Mouse (Mus musculus): Measurements from ENCODE around the gene Nmi. TPM values are rescaled to one million over a fixed set of nuclear protein-coding genes. Genes with fewer than 3 reads are reported as not detected.

Nmi gene
- polyA plus RNA-seq, 1 experiment from 2014 or later = 7.8 TPM

DNA sequence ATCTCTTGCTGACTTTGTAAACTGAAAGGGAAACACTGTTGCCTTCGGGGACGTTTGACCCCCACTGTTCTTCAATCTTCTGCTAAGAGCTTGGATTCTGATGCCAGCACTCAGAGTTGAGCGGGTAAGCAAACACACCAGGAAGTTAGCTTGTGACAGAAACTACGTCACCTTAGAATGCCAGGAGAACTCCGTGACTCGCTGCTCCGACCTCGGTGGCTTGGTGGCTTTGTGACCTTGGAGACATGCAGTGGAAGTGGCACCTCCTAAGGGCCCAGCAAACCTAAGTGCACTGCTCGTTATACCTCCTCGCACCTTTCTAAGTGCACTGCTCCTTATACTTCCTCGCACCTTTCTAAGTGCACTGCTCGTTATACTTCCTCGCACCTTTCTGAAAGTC, 9.0 kb upstream of the Nmi start:
- no peaks in the 10 kb centered on the region for H3K36me3 ChIP-seq
- 0 out of 2 replicates have a peak, but pooled peaks cover 6% of the 10 kb centered on the region for H3K9me3 ChIP-seq (replicated peaks)
- 74% methylated on average over 13 of the region's 13 CpGs for WGBS
- no peak for ATAC-seq (ENCODE audit: low FRiP score)
- H3K27me3 ChIP-seq = no peaks in the 10 kb centered on the region
- 0 out of 2 replicates have a peak, but pooled peaks cover 2% of the 10 kb centered on the region for H3K4me1 ChIP-seq
- no peak overlapping the region for H3K27ac ChIP-seq
- H3K9ac ChIP-seq = no peak overlapping the region
- no peak overlapping the region for H3K4me2 ChIP-seq (replicated peaks)
- H3K4me3 ChIP-seq = no peak overlapping the region

DNA sequence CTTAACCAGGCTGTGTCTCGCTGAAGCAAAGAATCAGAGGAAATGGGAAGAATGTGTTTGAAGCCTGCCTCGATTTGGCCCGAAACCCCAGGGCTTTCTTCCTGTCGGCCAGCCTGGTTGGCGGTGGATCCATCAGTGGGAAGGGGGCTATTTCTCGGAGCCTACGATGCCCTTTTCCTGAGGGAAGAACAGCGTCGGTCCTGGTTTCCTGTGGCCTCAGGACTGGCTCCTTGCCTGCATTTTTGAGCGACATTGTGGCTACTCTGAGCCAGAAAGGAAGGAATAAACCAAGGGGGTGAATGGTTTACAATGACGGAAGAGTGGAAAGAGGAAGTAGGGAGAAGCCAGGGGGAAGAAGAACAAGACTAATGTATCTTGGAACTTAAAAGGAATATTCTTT, 8.3 kb upstream of the Nmi start:
- H3K9ac ChIP-seq = no peak overlapping the region
- H3K27ac ChIP-seq = no peak overlapping the region
- 61% methylated on average over 11 of the region's 11 CpGs for WGBS
- no peaks in the 10 kb centered on the region for H3K36me3 ChIP-seq
- H3K9me3 ChIP-seq (replicated peaks) = 0 out of 2 replicates have a peak, but pooled peaks cover 6% of the 10 kb centered on the region
- H3K27me3 ChIP-seq = no peaks in the 10 kb centered on the region
- H3K4me1 ChIP-seq = 0 out of 2 replicates have a peak, but pooled peaks cover 2% of the 10 kb centered on the region
- ATAC-seq (ENCODE audit: low FRiP score) = no peak
- no peak overlapping the region for H3K4me3 ChIP-seq
- H3K4me2 ChIP-seq (replicated peaks) = 0 out of 2 replicates have a peak overlapping the region, but pooled peaks have one; percentile 19

DNA sequence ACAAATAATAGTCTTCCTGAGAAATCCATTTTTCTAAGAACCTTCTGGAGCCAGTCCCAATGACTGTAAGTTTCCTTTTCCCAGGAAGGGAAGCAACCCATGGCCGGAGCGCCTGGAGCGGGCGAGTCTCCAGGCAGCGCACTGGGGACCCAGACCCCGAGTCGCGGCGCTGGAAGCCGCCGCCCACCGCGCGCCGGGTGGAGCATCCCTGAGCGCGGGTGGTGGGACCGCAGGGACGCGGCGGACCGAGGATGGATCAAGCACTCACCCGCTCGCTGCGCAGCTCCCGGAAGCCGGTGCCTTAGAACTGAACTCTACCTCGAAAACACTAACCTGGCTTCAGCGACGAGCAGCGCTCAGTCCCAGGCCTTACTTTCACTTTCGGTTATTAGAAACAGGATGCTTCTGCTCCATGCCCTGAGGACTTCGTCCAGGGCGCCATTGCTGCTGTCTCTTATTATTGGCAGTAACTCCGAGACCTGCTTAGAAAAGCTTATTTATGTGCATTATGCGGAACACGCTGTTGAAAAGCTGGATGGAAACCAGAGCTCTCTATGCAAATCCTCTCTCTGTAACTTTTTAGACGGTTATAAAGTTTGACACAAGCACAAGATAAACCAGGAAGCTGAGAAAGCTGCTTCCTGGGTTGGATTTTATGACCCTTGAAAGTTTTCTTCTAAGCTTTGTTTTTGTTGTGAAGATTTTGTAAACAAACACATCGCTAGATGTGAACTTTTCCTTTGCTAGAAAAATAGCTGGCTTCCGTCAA, 469 bp downstream of the Nmi start:
- Histone ChIP-seq H3K4me3 (peak overlapping the region; percentile 58), H3K9ac (peak overlapping the region; percentile 68), H3K9me3 (replicated peaks) (no peaks in the 10 kb centered on the region), H3K27me3 (no peaks in the 10 kb centered on the region), H3K4me2 (replicated peaks) (peak overlapping the region; percentile 75), H3K36me3 (no peaks in the 10 kb centered on the region), H3K4me1 (no peaks in the 10 kb centered on the region), H3K27ac (0 out of 2 replicates have a peak overlapping the region, but pooled peaks have one; percentile 5)
- ATAC-seq (ENCODE audit: low FRiP score) = peak; percentile 78
- 4% methylated on average over 40 of the region's 40 CpGs for WGBS

DNA sequence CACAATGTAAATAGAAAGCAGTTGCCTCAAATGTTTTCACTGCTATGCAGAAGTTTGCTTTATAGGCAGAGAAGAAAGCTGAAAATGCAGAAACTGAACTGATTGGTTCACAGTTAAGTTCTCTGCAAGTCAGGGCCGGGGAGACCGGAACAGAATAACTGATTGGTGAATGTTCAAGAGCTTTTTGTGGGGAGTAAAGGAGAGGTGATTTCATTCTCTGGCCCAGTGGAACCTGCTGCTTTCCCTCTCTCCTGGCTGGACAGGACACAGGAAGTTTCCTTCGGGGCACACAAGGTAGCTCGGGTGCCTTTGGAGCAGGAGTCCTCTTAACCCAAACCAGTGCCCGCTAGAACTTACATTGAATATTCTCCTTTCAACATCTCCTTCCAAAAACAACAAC, 1.2 kb downstream of the Nmi start:
- Histone ChIP-seq H3K4me1 (no peaks in the 10 kb centered on the region), H3K27ac (no peak overlapping the region), H3K27me3 (no peaks in the 10 kb centered on the region), H3K9ac (no peak overlapping the region), H3K9me3 (replicated peaks) (no peaks in the 10 kb centered on the region), H3K4me2 (replicated peaks) (peak overlapping the region; percentile 75), H3K36me3 (no peaks in the 10 kb centered on the region), H3K4me3 (peak overlapping the region; percentile 58)
- ATAC-seq (ENCODE audit: low FRiP score) = no peak
- WGBS = 69% methylated on average over 5 of the region's 5 CpGs

DNA sequence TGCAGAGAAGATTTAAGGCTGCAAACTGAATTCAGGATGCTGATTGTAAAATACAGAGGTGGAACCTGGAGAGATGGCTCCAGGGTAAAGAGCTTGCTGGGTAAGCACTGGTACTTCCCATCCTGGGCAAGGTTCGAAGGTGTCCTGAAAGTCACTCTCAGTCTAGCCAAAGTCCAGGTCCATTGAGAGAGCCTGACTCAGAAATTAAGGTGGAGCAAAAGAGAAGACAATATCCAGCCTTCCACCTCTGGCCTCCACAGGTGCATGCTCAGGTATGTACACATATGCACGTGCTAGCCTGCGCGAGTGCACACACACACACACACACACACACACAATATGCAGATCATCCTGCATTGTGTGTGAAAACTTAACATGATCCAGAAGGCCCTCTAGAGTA, 2.4 kb downstream of the Nmi start:
- Histone ChIP-seq H3K4me2 (replicated peaks) (no peak overlapping the region), H3K4me1 (no peaks in the 10 kb centered on the region), H3K9ac (no peak overlapping the region), H3K4me3 (no peak overlapping the region), H3K27me3 (no peaks in the 10 kb centered on the region), H3K9me3 (replicated peaks) (no peaks in the 10 kb centered on the region), H3K27ac (no peak overlapping the region), H3K36me3 (no peaks in the 10 kb centered on the region)
- 95% methylated on average over 4 of the region's 4 CpGs for WGBS
- ATAC-seq (ENCODE audit: low FRiP score) = no peak

DNA sequence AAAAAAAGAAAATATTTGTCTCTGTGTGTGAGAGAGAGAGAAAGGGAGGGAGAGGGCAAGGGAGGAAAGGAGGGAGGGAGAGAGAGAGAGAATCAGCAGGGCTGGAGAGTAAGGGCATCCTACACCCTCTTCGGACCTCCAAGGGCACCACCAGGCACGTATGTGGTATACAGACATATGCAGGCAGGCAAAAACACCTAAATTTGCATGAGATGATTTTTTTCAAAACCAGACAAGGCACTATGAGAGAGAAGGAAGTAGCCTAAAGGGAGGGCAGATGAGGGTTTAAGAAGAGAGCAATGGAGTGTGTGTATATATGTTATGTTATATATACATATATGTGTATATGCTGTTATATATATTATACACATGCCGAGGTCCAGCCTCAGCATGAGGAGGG, 6.0 kb downstream of the Nmi start:
- Histone ChIP-seq H3K4me1 (no peaks in the 10 kb centered on the region), H3K9me3 (replicated peaks) (no peaks in the 10 kb centered on the region), H3K9ac (no peak overlapping the region), H3K36me3 (no peaks in the 10 kb centered on the region), H3K27ac (no peak overlapping the region), H3K4me2 (replicated peaks) (no peak overlapping the region), H3K4me3 (no peak overlapping the region), H3K27me3 (no peaks in the 10 kb centered on the region)
- 85% methylated on average over 3 of the region's 3 CpGs for WGBS
- ATAC-seq (ENCODE audit: low FRiP score) = no peak

DNA sequence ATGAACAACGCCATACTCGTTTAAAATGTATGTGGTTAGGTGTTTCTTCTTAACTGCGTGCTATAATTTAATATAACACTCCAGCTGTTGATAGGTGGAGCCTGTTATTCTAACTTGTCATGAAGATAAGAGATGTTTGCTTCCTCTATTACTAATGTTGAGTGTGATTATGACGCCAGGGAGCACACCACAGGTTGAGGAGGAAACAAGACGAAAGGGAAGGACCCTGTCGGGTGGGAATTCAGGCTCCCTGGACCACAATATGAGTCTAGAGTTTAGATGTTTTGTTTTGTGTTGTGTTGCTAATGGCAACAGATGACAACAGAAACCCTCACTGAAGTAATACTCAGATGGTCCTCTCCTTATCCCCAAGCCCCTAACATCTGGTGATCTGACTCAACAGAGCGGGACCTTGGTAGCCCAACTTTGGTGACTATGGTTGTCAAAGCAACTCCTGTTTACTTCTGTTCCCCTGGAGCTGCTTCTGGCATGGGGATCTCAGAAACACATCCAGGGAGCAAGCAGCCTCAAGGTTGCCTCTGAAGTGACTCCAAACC, 19.6 kb downstream of the Nmi start:
- Histone ChIP-seq H3K9ac (no peak overlapping the region), H3K36me3 (no peaks in the 10 kb centered on the region), H3K4me1 (no peaks in the 10 kb centered on the region), H3K27me3 (no peaks in the 10 kb centered on the region), H3K4me3 (no peak overlapping the region), H3K27ac (no peak overlapping the region), H3K4me2 (replicated peaks) (no peak overlapping the region), H3K9me3 (replicated peaks) (no peaks in the 10 kb centered on the region)
- WGBS = 89% methylated on average over 7 of the region's 7 CpGs
- no peak for ATAC-seq (ENCODE audit: low FRiP score)

DNA sequence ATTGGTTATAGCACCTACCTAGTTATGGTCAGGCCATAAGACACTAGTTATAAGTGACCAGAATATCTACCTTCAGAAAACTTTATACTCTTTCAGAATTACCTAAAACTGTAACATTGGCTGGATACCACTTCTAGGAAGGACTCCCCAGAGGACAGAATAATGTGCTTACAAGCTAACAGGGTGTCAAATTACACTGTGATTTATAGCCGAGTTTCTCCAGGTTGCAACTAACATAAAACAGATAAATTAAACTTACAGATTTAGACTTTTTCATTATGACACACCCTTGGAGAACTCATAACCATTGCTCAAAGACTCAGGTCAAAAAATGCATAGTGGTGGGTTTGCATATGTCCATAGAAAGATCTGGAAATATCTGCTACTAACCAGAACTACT, 22.4 kb downstream of the Nmi start:
- Histone ChIP-seq H3K9me3 (replicated peaks) (no peaks in the 10 kb centered on the region), H3K27me3 (no peaks in the 10 kb centered on the region)
- 30% methylated on average over 1 of the region's 1 CpGs for WGBS

DNA sequence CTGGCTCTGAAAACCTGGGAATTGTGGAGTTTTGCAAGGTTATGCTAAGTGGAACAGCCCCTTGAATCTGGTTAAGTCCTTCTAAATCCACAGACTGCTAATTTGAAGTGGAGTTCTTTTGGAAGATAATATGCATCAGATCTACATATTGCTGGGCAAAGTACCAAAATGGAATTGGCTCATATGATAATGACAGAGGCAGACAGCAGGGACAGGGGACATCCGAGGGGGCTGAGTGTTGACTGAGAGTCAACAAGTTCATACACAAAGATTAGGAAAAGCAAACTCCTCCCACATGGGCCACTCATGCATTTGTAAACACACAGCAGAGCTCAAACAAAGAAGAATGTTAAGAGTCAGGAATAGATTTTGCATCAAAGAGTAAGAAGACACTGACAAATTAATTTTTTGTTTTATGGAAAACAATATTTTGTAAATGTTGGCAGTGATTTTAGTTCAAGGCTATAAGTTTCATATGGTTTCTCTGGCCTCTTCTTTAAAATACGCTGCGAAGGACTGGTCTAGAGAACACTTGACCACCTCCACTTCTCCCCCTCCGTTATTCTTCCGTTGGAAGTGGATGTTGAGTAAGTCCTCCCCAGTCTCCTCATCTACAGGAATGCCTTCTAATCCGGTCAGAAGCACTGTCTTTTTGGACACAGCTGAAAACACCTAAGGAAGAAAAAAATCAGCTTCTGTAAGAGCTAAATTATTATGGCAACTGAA, 25.0 kb downstream of the Nmi start:
- no peaks in the 10 kb centered on the region for H3K36me3 ChIP-seq

More for the DNA sequence above, 22.4 kb downstream of the Nmi start:
- ATAC-seq (ENCODE audit: low FRiP score) = no peak
- Histone ChIP-seq H3K4me3 (no peak overlapping the region), H3K36me3 (no peaks in the 10 kb centered on the region), H3K4me1 (no peaks in the 10 kb centered on the region), H3K4me2 (replicated peaks) (no peak overlapping the region), H3K27ac (no peak overlapping the region), H3K9ac (no peak overlapping the region)

DNA sequence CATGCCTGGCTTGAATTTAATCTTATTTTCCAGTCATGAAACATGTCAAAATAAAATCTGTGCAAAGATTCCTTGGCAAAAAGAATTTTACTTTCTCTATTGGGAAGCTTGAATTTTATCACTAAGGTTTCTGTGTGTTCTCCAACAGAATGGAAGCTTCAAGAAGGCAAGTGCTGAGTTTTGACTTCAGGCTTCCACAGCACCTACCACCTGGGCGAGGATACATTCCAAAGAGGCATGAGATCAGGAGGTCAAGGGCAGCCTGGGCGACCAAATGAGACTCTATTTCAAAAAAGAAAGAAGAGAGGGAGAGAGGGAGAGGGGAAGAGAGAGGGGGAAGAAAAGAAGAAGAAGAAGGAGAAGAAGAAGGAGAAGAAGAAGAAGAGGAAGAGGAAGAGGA, 27.5 kb downstream of the Nmi start:
- Histone ChIP-seq H3K9me3 (replicated peaks) (0 out of 2 replicates have a peak, but pooled peaks cover 6% of the 10 kb centered on the region), H3K36me3 (no peaks in the 10 kb centered on the region), H3K4me1 (no peaks in the 10 kb centered on the region), H3K27ac (no peak overlapping the region), H3K9ac (no peak overlapping the region), H3K4me2 (replicated peaks) (no peak overlapping the region), H3K4me3 (no peak overlapping the region), H3K27me3 (no peaks in the 10 kb centered on the region)
- no peak for ATAC-seq (ENCODE audit: low FRiP score)
- 59% methylated on average over 2 of the region's 2 CpGs for WGBS

More for the DNA sequence above, 25.0 kb downstream of the Nmi start:
- H3K27ac ChIP-seq = no peak overlapping the region
- H3K27me3 ChIP-seq = no peaks in the 10 kb centered on the region
- WGBS = 84% methylated on average over 6 of the region's 6 CpGs
- H3K4me2 ChIP-seq (replicated peaks) = no peak overlapping the region
- no peak overlapping the region for H3K9ac ChIP-seq
- no peak for ATAC-seq (ENCODE audit: low FRiP score)
- H3K4me1 ChIP-seq = no peaks in the 10 kb centered on the region
- H3K9me3 ChIP-seq (replicated peaks) = 0 out of 2 replicates have a peak, but pooled peaks cover 6% of the 10 kb centered on the region
- H3K4me3 ChIP-seq = no peak overlapping the region

DNA sequence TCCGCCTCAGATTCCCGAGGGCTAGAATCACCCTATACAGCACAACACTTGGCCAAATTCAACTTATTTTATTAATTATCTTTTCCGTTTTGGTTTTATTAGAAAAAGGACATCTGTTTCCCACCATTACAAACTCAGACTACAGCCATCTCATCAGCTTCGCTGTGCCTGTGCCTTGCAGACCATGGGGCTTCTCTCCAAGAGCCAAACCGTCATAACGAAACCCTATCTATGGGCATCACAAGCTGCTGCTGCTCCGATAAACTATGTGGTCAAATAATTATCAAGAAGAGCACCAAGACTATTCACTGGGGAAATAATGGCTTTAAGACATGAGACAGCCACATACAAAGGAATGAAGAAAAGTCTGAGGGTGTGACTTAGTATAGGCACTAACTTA, 31.5 kb downstream of the Nmi start:
- H3K27ac ChIP-seq = no peak overlapping the region
- no peak overlapping the region for H3K4me2 ChIP-seq (replicated peaks)
- no peak for ATAC-seq (ENCODE audit: low FRiP score)
- no peaks in the 10 kb centered on the region for H3K36me3 ChIP-seq
- H3K27me3 ChIP-seq = no peaks in the 10 kb centered on the region
- no peak overlapping the region for H3K4me3 ChIP-seq
- H3K9me3 ChIP-seq (replicated peaks) = 0 out of 2 replicates have a peak, but pooled peaks cover 6% of the 10 kb centered on the region
- no peaks in the 10 kb centered on the region for H3K4me1 ChIP-seq
- WGBS = 91% methylated on average over 7 of the region's 7 CpGs
- H3K9ac ChIP-seq = no peak overlapping the region

DNA sequence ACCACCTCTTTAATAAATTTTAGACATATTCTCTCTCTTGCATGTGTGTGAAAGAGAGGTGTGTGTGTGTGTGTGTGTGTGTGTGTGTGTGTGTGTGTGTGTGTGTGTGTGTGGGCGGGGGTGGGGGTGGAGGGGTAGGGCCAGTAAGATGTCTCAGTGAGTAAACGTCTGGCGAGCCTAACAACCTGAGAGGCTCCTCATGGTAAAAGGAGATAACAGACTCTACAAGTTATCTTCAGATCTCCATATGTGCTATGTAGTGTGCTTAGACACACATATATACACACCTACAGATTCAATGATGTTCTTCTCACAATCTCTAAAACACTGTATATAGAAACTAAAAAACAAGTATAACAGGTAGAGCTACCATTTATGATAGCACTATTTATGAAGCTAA, 34.5 kb downstream of the Nmi start:
- no peaks in the 10 kb centered on the region for H3K36me3 ChIP-seq
- H3K4me3 ChIP-seq = no peak overlapping the region
- H3K9me3 ChIP-seq (replicated peaks) = 0 out of 2 replicates have a peak, but pooled peaks cover 5% of the 10 kb centered on the region
- H3K27me3 ChIP-seq = peaks cover 5% of the 10 kb centered on the region; the same call in 1 of the 2 replicates
- H3K4me2 ChIP-seq (replicated peaks) = no peak overlapping the region
- 72% methylated on average over 2 of the region's 3 CpGs for WGBS
- peaks cover 2% of the 10 kb centered on the region; the same call in 1 of the 2 replicates for H3K4me1 ChIP-seq
- H3K27ac ChIP-seq = no peak overlapping the region
- ATAC-seq (ENCODE audit: low FRiP score) = no peak
- H3K9ac ChIP-seq = no peak overlapping the region
